Mouse (Mus musculus): ENCODE results near the gene Myadml2.

The Myadml2 gene

GRCm38 (mm10) chr11:120612763-120613162 lies 35.2 kb downstream of the Myadml2 start:
- peak; percentile 74 for DNase-seq (ENCODE audit: low read depth, low spot score)

GRCm38 (mm10) chr11:120610477-120611046 lies 37.4 kb downstream of the Myadml2 start:
- DNase-seq (ENCODE audit: low read depth, low spot score) = no peak

- peak; percentile 90 for DNase-seq (ENCODE audit: low read depth, low spot score)
Observed at GRCm38 (mm10) chr11:120609250-120609649, 38.7 kb downstream of the Myadml2 start.

GRCm38 (mm10) chr11:120608241-120609034 lies 39.5 kb downstream of the Myadml2 start, which contains the start of gene Npb:
Gene Npb, plus strand, starts transcription at chr11:120608477.
- DNase-seq (ENCODE audit: low read depth, low spot score) = peak; percentile 51

GRCm38 (mm10) chr11:120606764-120607163 lies 41.2 kb downstream of the Myadml2 start:
- peak; percentile 67 for DNase-seq (ENCODE audit: low read depth, low spot score)

- no peak for DNase-seq (ENCODE audit: low read depth, low spot score)
Observed at GRCm38 (mm10) chr11:120605667-120606066, 42.3 kb downstream of the Myadml2 start.

GRCm38 (mm10) chr11:120603545-120603944 lies 44.4 kb downstream of the Myadml2 start:
- no peak for DNase-seq (ENCODE audit: low read depth, low spot score)

GRCm38 (mm10) chr11:120600716-120601115 lies 47.2 kb downstream of the Myadml2 start:
- no peak for DNase-seq (ENCODE audit: low read depth, low spot score)

GRCm38 (mm10) chr11:120598990-120599549 lies 48.9 kb downstream of the Myadml2 start:
- DNase-seq (ENCODE audit: low read depth, low spot score) = no peak

GRCm38 (mm10) chr11:120598283-120598989 lies 49.5 kb downstream of the Myadml2 start, which contains the start of the genes Alyref and Anapc11:
Gene Alyref, minus strand, starts transcription at chr11:120598365.
Gene Anapc11, plus strand, starts transcription at chr11:120598421.
- DNase-seq (ENCODE audit: low read depth, low spot score) = peak; percentile 98

- DNase-seq (ENCODE audit: low read depth, low spot score) = peak; percentile 54
Observed at GRCm38 (mm10) chr11:120597240-120598235, 50.4 kb downstream of the Myadml2 start.

All from ZHBTc4 (cell line).